Mouse (Mus musculus) lung, adult 2 months (tissue): ENCODE results near the gene Ak5.

ENCODE experiments used
- CTCF ChIP-seq: fragments of 200-500 bp; IDR thresholded peaks from 2 replicates; pipeline ENCODE4 v1.5.1; 2011; ENCODE audit warnings: mild to moderate bottlenecking, low read length, control low read depth; ENCODE audit not compliant: insufficient read depth
- POLR2A ChIP-seq: fragments of 200-500 bp; IDR thresholded peaks from 2 replicates; pipeline ENCODE4 v1.6.1; 2011; ENCODE audit warnings: low read depth, mild to moderate bottlenecking, control low read depth, low read length, borderline replicate concordance; ENCODE audit errors: extremely low read depth

GRCm38 (mm10) chr3:152706901-152707300 is 38.7 kb upstream of the Ak5 start:
- no peak for TF ChIP-seq CTCF
- TF ChIP-seq POLR2A: no peak
